Mouse (Mus musculus): ENCODE measurements around the gene Cars2. TPM values are rescaled to one million over a fixed set of nuclear protein-coding genes. Genes with fewer than 3 reads are reported as not detected.
"Not testable (repeated sequence)": the region's sequence is repeated elsewhere in the genome, so short reads cannot be mapped to it uniquely, and the experiment has no call there.

The Cars2 gene
- polyA plus RNA-seq, 1 experiment from 2014 or later: 24.5 TPM

- Histone ChIP-seq H3K4me3 (ENCODE audit: low read length) (peak overlapping the region; percentile 93), H3K27me3 (ENCODE audit: control insufficient read depth, insufficient read depth, low read depth, low read length) (no peaks in the 10 kb centered on the region), H3K4me2 (ENCODE audit: low read depth, low read length) (peak overlapping the region; percentile 79), H3K27ac (ENCODE audit: low read length) (peak overlapping the region; percentile 100), H3K9me3 (ENCODE audit: control insufficient read depth, low read length) (no peaks in the 10 kb centered on the region), H3K4me1 (replicated peaks; ENCODE audit: control insufficient read depth, insufficient read depth, low read length) (peaks cover 15% of the 10 kb centered on the region), H3K36me3 (ENCODE audit: control insufficient read depth, insufficient read depth, low read length) (peaks cover 12% of the 10 kb centered on the region), H3K9ac (ENCODE audit: low read length) (peak overlapping the region; percentile 94)
- ATAC-seq (ENCODE audit: low read depth): peak; percentile 82
- WGBS: under 1% methylated on average over 67 of the region's 67 CpGs
Observed at GRCm38 (mm10) chr8:11557768-11558629, 7.4 kb upstream of the Cars2 start.

- Histone ChIP-seq H3K4me1 (replicated peaks; ENCODE audit: control insufficient read depth, insufficient read depth, low read length) (peaks cover 15% of the 10 kb centered on the region), H3K4me2 (ENCODE audit: low read depth, low read length) (peak overlapping the region; percentile 79), H3K9ac (ENCODE audit: low read length) (peak overlapping the region; percentile 94), H3K4me3 (ENCODE audit: low read length) (peak overlapping the region; percentile 93), H3K27ac (ENCODE audit: low read length) (peak overlapping the region; percentile 100), H3K36me3 (ENCODE audit: control insufficient read depth, insufficient read depth, low read length) (peaks cover 12% of the 10 kb centered on the region), H3K9me3 (ENCODE audit: control insufficient read depth, low read length) (no peaks in the 10 kb centered on the region), H3K27me3 (ENCODE audit: control insufficient read depth, insufficient read depth, low read depth, low read length) (no peaks in the 10 kb centered on the region)
- WGBS: under 1% methylated on average over 30 of the region's 32 CpGs
- no peak for ATAC-seq (ENCODE audit: low read depth)
Observed at GRCm38 (mm10) chr8:11557424-11557767, 6.8 kb upstream of the Cars2 start.

GRCm38 (mm10) chr8:11556691-11557423 is 6.3 kb upstream of the Cars2 start:
- peak overlapping the region; percentile 94 for H3K9ac ChIP-seq (ENCODE audit: low read length)
- peaks cover 8% of the 10 kb centered on the region for H3K36me3 ChIP-seq (ENCODE audit: control insufficient read depth, insufficient read depth, low read length)
- peak overlapping the region; percentile 93 for H3K4me3 ChIP-seq (ENCODE audit: low read length)
- no peak for ATAC-seq (ENCODE audit: low read depth)
- H3K27ac ChIP-seq (ENCODE audit: low read length): peak overlapping the region; percentile 100
- H3K9me3 ChIP-seq (ENCODE audit: control insufficient read depth, low read length): no peaks in the 10 kb centered on the region
- WGBS: under 1% methylated on average over 76 of the region's 85 CpGs
- no peaks in the 10 kb centered on the region for H3K27me3 ChIP-seq (ENCODE audit: control insufficient read depth, insufficient read depth, low read depth, low read length)
- H3K4me2 ChIP-seq (ENCODE audit: low read depth, low read length): peak overlapping the region; percentile 79
- peaks cover 15% of the 10 kb centered on the region for H3K4me1 ChIP-seq (replicated peaks; ENCODE audit: control insufficient read depth, insufficient read depth, low read length)

DNA sequence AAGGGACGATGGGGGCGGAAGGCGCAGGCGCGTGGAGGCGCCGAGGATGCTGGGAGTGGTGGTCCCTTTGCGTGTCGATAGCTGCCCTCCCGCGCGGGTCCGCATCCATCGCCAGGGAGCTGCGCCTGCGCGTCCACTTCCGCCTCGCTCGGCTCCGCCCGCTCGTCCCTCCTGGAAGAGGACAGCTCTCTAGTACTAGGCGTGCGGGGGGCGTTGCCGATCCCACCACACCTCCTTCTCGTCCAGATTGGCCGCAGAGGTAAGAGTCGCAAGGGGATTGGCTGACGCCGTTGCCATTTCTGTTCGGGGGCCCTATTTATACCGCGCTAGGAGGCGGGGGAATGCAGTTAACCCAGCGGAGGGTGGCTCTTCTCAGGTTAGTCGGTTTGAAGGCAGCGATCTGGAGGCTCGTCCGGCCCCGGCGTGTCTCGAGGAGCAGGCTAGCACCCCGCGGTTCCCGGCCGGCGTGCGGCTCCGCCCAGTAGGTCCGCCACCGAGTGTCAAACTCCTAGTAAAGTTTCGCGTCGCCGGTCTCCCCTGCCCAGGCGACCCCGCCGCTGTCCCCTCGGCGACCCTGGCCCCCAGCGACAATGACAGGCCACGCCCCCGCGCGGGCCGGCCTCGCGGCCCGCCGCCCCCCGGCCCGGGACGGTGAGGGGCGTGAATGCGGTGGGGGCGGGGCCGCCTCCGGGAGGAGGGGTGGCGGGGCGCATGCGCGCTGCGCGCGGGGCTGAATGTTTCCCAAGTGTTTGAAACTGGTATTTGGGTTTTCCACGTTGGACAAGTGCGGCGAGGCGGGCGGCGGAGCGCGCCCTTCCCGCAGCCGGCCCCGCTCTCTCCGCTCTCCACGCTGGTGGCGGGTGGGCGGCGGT is 5.4 kb upstream of the Cars2 start:
- under 1% methylated on average over 77 of the region's 103 CpGs for WGBS
- ATAC-seq (ENCODE audit: low read depth): peak; percentile 86
- Histone ChIP-seq H3K9me3 (ENCODE audit: control insufficient read depth, low read length) (no peaks in the 10 kb centered on the region), H3K36me3 (ENCODE audit: control insufficient read depth, insufficient read depth, low read length) (no peaks in the 10 kb centered on the region), H3K4me1 (replicated peaks; ENCODE audit: control insufficient read depth, insufficient read depth, low read length) (peaks cover 18% of the 10 kb centered on the region), H3K9ac (ENCODE audit: low read length) (peak overlapping the region; percentile 94), H3K4me2 (ENCODE audit: low read depth, low read length) (peak overlapping the region; percentile 88), H3K4me3 (ENCODE audit: low read length) (peak overlapping the region; percentile 93), H3K27me3 (ENCODE audit: control insufficient read depth, insufficient read depth, low read depth, low read length) (no peaks in the 10 kb centered on the region), H3K27ac (ENCODE audit: low read length) (peak overlapping the region; percentile 100)

- Histone ChIP-seq H3K4me1 (replicated peaks; ENCODE audit: control insufficient read depth, insufficient read depth, low read length) (peaks cover 20% of the 10 kb centered on the region), H3K4me3 (ENCODE audit: low read length) (peak within 1 kb of the TSS; percentile 93), H3K36me3 (ENCODE audit: control insufficient read depth, insufficient read depth, low read length) (no peaks in the 10 kb centered on the region), H3K9ac (ENCODE audit: low read length) (peak within 1 kb of the TSS; percentile 94), H3K27ac (ENCODE audit: low read length) (peak within 1 kb of the TSS; percentile 100), H3K27me3 (ENCODE audit: control insufficient read depth, insufficient read depth, low read depth, low read length) (no peaks in the 10 kb centered on the region), H3K4me2 (ENCODE audit: low read depth, low read length) (peak within 1 kb of the TSS; percentile 88), H3K9me3 (ENCODE audit: control insufficient read depth, low read length) (no peaks in the 10 kb centered on the region)
- peak; percentile 76 for ATAC-seq (ENCODE audit: low read depth)
- under 1% methylated on average over 52 of the region's 52 CpGs for WGBS
Observed at GRCm38 (mm10) chr8:11554799-11555719, 4.5 kb upstream of the Cars2 start, which contains the start of gene Ing1. Ing1 (plus strand) TSS chr8:11555571.

DNA sequence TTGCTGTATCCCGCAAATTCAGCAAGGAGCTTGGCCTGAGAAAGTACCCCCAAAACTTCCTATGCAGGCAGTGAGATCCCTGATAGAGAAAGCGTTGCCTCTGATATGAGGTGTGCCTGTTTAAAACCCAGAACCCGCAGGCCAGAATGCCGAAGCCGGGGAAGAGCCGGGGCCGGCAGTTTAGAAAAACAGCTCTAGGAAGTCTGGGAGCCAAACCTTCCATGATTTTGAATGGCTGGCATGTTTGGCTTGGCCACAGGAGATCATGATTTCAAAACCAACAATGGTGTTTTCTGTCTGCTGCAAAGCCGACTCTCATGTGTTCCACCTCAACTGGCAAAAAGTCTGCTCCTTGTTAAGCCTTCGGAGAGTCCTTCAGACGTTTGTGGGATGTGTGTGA is 1.8 kb upstream of the Cars2 start:
- Histone ChIP-seq H3K9me3 (ENCODE audit: control insufficient read depth, low read length) (no peaks in the 10 kb centered on the region), H3K4me3 (ENCODE audit: low read length) (no peak overlapping the region), H3K27me3 (ENCODE audit: control insufficient read depth, insufficient read depth, low read depth, low read length) (no peaks in the 10 kb centered on the region), H3K27ac (ENCODE audit: low read length) (no peak overlapping the region), H3K4me2 (ENCODE audit: low read depth, low read length) (no peak overlapping the region), H3K9ac (ENCODE audit: low read length) (no peak overlapping the region), H3K36me3 (ENCODE audit: control insufficient read depth, insufficient read depth, low read length) (no peaks in the 10 kb centered on the region; the same call in 1 of the 2 replicates), H3K4me1 (replicated peaks; ENCODE audit: control insufficient read depth, insufficient read depth, low read length) (peaks cover 14% of the 10 kb centered on the region)
- no peak for ATAC-seq (ENCODE audit: low read depth)
- WGBS: 82% methylated on average over 10 of the region's 10 CpGs

DNA sequence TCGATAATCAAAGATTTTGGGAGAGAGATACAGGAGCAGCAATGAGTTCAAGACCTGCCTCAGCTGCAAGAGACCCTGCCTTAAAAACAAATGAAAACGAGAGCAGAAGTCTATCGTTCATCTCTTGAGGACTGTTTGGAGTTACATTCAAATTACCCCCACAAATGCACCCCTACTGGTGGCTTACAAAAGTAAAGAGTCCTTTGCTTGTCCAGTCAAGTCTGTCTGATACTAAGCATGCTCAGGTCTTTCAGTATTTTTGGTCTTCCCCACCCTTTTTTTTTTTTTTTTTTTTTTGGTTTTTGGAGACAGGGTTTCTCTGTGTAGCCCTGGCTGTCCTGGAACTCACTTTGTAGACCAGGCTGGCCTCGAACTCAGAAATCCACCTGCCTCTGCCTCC is 914 bp upstream of the Cars2 start:
- not testable (repeated sequence) for H3K9ac ChIP-seq (ENCODE audit: low read length); ATAC-seq (ENCODE audit: low read depth); H3K4me2 ChIP-seq (ENCODE audit: low read depth, low read length); H3K9me3 ChIP-seq (ENCODE audit: control insufficient read depth, low read length); H3K4me3 ChIP-seq (ENCODE audit: low read length); H3K27ac ChIP-seq (ENCODE audit: low read length); H3K27me3 ChIP-seq (ENCODE audit: control insufficient read depth, insufficient read depth, low read depth, low read length); H3K36me3 ChIP-seq (ENCODE audit: control insufficient read depth, insufficient read depth, low read length)
- H3K4me1 ChIP-seq (replicated peaks; ENCODE audit: control insufficient read depth, insufficient read depth, low read length): peaks cover 14% of the 10 kb centered on the region
- 68% methylated on average over 4 of the region's 4 CpGs for WGBS

GRCm38 (mm10) chr8:11549706-11550105 is 877 bp downstream of the Cars2 start:
- Histone ChIP-seq H3K9ac (ENCODE audit: low read length) (peak overlapping the region; percentile 92; the same call in 1 of the 2 replicates), H3K9me3 (ENCODE audit: control insufficient read depth, low read length) (no peaks in the 10 kb centered on the region), H3K36me3 (ENCODE audit: control insufficient read depth, insufficient read depth, low read length) (no peaks in the 10 kb centered on the region; the same call in none of the 2 replicates), H3K4me2 (ENCODE audit: low read depth, low read length) (peak overlapping the region; percentile 72), H3K4me1 (replicated peaks; ENCODE audit: control insufficient read depth, insufficient read depth, low read length) (peaks cover 14% of the 10 kb centered on the region), H3K4me3 (ENCODE audit: low read length) (peak overlapping the region; percentile 85), H3K27me3 (ENCODE audit: control insufficient read depth, insufficient read depth, low read depth, low read length) (no peaks in the 10 kb centered on the region), H3K27ac (ENCODE audit: low read length) (peak overlapping the region; percentile 96; the same call in 1 of the 2 replicates)
- ATAC-seq (ENCODE audit: low read depth): no peak
- 12% methylated on average over 7 of the region's 7 CpGs for WGBS
